Mouse (Mus musculus) heart, postnatal 0 days (tissue): ENCODE data around the gene Brd3. TPM values are rescaled to one million over a fixed set of nuclear protein-coding genes. Genes with fewer than 3 reads are reported as not detected.

Experiments
- ATAC-seq: fragments of 200-750 bp; cut with Nextera tagmentation; 2 replicates; pipeline ENCODE4 v1.8.0; 2017; ENCODE audit warnings: low read depth, moderate number of reproducible peaks, moderate library complexity; ENCODE audit not compliant: insufficient read depth
- DNase-seq: peaks from one replicate; pipeline ENCODE4 v3.0.0-alpha.2; 2016; ENCODE audit warnings: low spot score
- H3K27ac ChIP-seq: fragments of 300-500 bp; sonication (generic); 2 replicates; pipeline ENCODE4 v1.5.1; 2014; ENCODE audit warnings: low read depth, mild to moderate bottlenecking
- H3K27me3 ChIP-seq: fragments of 300-500 bp; sonication (generic); 2 replicates; pipeline ENCODE4 v1.6.1; 2014; ENCODE audit warnings: low read length, mixed read lengths; ENCODE audit not compliant: control insufficient read depth, insufficient read depth
- H3K36me3 ChIP-seq: fragments of 300-500 bp; sonication (generic); replicated peaks from 2 replicates; pipeline ENCODE4 v1.6.1; 2014; ENCODE audit warnings: low read length, mixed read lengths; ENCODE audit not compliant: control insufficient read depth, insufficient read depth
- H3K4me1 ChIP-seq: fragments of 300-500 bp; sonication (generic); 2 replicates; pipeline ENCODE4 v1.6.1; 2014; ENCODE audit warnings: antibody characterized with exemption; ENCODE audit not compliant: control insufficient read depth, insufficient read depth
- H3K4me2 ChIP-seq: fragments of 300-500 bp; sonication (generic); 2 replicates; pipeline ENCODE4 v1.6.1; 2014; ENCODE audit warnings: low read depth, mild to moderate bottlenecking, low read length, moderate library complexity
- H3K4me3 ChIP-seq: fragments of 300-500 bp; sonication (generic); 2 replicates; pipeline ENCODE4 v1.5.1; 2014; ENCODE audit warnings: low read depth, low read length
- H3K9ac ChIP-seq: fragments of 300-500 bp; sonication (generic); replicated peaks from 2 replicates; pipeline ENCODE4 v1.6.1; 2014; ENCODE audit warnings: low read depth, low read length, mixed read lengths
- H3K9me3 ChIP-seq: fragments of 300-500 bp; sonication (generic); replicated peaks from 2 replicates; pipeline ENCODE4 v1.6.1; 2016; ENCODE audit warnings: low read length; ENCODE audit not compliant: control insufficient read depth
- CTCF ChIP-seq: IDR thresholded peaks from 2 replicates; pipeline ENCODE4 v1.5.1; 2016; ENCODE audit warnings: antibody characterized with exemption, control low read depth, low read depth
- EP300 ChIP-seq: IDR thresholded peaks from 2 replicates; pipeline ENCODE4 v1.6.1; 2016; ENCODE audit warnings: antibody characterized with exemption, low read depth
- WGBS: fragments of 180-500 bp; shearing (Covaris S2); extraction: QIAGEN DNeasy Blood & Tissue Kit; methylation state at CpG from one replicate; pipeline ENCODE4 v1.1.7; 2014; 5-methylcytosine and 5-hydroxymethylcytosine counted together
- polyA plus RNA-seq: library from polyadenylated mRNA; unstranded; fragments of >200 nt; fragmentation: Nextera tagmentation; extraction: Ambion mirVana; gene quantifications from 2 replicates; pipeline ENCODE4 v1.2.1, GENCODE M21; 2015
- total RNA-seq: library from RNA; depleted of rRNA; stranded (reverse); fragments of >200 nt; gene quantifications from 2 replicates; pipeline ENCODE4 v1.2.3, GENCODE M21; 2014; ENCODE audit warnings: low replicate concordance

The Brd3 gene
- total and polyA plus RNA-seq, 2 experiments from 2014 or later, result 13.0 to 37.1 TPM

DNA sequence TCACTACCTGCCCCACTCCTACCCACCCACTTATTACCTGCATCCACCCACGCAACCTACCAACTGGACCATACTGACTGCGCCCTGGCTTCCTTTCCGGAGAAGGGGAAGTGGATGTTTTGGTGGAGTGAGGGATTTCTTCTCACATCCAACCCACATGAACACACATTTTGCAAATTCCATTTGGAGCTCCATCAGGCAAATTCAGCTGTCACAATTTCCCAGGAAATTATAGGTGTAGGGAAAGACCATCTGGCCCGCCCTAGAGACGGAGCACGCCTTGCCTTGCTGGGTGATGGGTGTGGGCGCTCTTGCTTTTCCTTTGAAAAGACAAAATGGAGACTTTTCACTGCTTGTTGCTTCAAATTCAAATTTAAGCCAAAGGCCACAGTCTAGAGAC is 76.8 kb downstream of the Brd3 start:
- H3K27ac ChIP-seq, result no peak overlapping the region
- TF ChIP-seq CTCF (no peak), EP300 (no peak)

DNA sequence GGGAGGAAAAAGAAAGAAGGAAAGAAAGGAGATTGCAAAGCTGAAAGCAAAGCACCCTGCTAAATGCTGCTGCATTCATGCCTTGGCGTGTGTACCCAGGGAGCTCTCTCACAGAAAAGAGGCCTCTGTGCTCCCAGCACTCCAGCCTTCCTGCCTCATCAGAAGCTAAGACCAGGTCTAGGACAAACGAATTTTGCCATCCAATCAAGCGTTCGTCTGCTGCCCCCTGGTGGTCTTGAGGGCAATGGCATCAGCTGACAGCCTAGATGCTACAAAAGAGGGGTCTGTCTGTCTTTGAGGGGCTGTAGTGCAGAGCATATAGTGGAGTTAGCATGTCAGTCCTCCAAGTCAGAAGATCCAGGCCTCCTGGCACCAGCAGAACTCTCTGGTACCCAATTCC is 79.4 kb downstream of the Brd3 start:
- TF ChIP-seq CTCF, result peak; percentile 99
- TF ChIP-seq EP300, result no peak
- no peaks in the 10 kb centered on the region for H3K36me3 ChIP-seq
- peak; percentile 65 for DNase-seq
- peaks cover 6% of the 10 kb centered on the region; the same call in 1 of the 2 replicates for H3K4me1 ChIP-seq
- H3K4me2 ChIP-seq, result no peak overlapping the region
- H3K27me3 ChIP-seq, result 0 out of 2 replicates have a peak, but pooled peaks cover 3% of the 10 kb centered on the region
- H3K9me3 ChIP-seq, result no peaks in the 10 kb centered on the region
- 0% methylated on average over 4 of the region's 4 CpGs for WGBS
- H3K4me3 ChIP-seq, result no peak overlapping the region
- ATAC-seq, result no peak
- no peak overlapping the region for H3K27ac ChIP-seq
- no peak overlapping the region for H3K9ac ChIP-seq

More for the DNA sequence above, 76.8 kb downstream of the Brd3 start:
- H3K4me2 ChIP-seq, result no peak overlapping the region
- ATAC-seq (no peak), DNase-seq (no peak)
- 91% methylated on average over 7 of the region's 7 CpGs for WGBS
- no peak overlapping the region for H3K9ac ChIP-seq
- H3K4me1 ChIP-seq, result peaks cover 6% of the 10 kb centered on the region
- no peaks in the 10 kb centered on the region for H3K36me3 ChIP-seq
- H3K4me3 ChIP-seq, result no peak overlapping the region
- 0 out of 2 replicates have a peak, but pooled peaks cover 3% of the 10 kb centered on the region for H3K27me3 ChIP-seq
- no peaks in the 10 kb centered on the region for H3K9me3 ChIP-seq

- Histone ChIP-seq H3K9ac (peak within 1 kb of the TSS; percentile 73), H3K4me2 (peak within 1 kb of the TSS; percentile 99), H3K4me1 (peaks cover 7% of the 10 kb centered on the region; the same call in 1 of the 2 replicates), H3K4me3 (peak within 1 kb of the TSS; percentile 91), H3K9me3 (no peaks in the 10 kb centered on the region), H3K27ac (peak within 1 kb of the TSS; percentile 73), H3K27me3 (0 out of 2 replicates have a peak, but pooled peaks cover 3% of the 10 kb centered on the region), H3K36me3 (no peaks in the 10 kb centered on the region)
- WGBS, result 1% methylated on average over 52 of the region's 58 CpGs
- peak; percentile 95 for ATAC-seq
- DNase-seq, result peak; percentile 91
- no peak for TF ChIP-seq CTCF
- TF ChIP-seq EP300, result no peak
These were observed 80.5 kb downstream of the Brd3 start, which contains the start of gene Vav2 for GRCm38 (mm10) chr2:27426855-27427457. TSS of gene Vav2 (minus strand) at chr2:27427033.

DNA sequence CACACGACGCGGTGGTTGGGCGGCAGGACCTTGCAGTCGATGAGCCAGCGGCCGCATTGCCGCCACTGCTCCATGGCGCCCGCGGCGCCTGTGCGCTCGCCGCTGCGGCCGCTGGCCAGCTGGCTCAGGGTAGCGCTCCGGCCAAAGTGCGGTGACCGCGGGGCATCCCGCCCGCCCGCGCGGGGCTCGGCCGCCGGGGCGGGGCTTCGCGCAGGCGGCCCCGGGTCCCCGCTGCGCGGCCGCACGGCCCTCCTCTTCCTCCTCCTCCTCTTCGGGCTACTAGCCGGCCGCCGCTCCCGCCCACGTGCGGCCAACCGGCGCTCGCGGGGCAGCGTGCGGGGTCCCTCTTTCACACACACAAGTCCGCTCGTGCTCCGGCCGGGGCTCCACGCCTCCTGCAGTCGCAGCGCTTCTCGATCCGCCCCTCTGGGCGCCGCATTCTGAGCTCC is 81.0 kb downstream of the Brd3 start:
- Histone ChIP-seq H3K4me3 (peak overlapping the region; percentile 91), H3K27ac (peak overlapping the region; percentile 73), H3K36me3 (no peaks in the 10 kb centered on the region), H3K4me2 (peak overlapping the region; percentile 99), H3K4me1 (peaks cover 12% of the 10 kb centered on the region), H3K27me3 (0 out of 2 replicates have a peak, but pooled peaks cover 3% of the 10 kb centered on the region), H3K9ac (peak overlapping the region; percentile 73), H3K9me3 (no peaks in the 10 kb centered on the region)
- ATAC-seq, result peak; percentile 47
- no peak for DNase-seq
- no peak for TF ChIP-seq CTCF
- no peak for TF ChIP-seq EP300
- 0% methylated on average over 39 of the region's 64 CpGs for WGBS

GRCm38 (mm10) chr2:27425751-27426405 is 81.6 kb downstream of the Brd3 start:
- 0 out of 2 replicates have a peak, but pooled peaks have one; percentile 2 for ATAC-seq
- H3K4me1 ChIP-seq, result peaks cover 17% of the 10 kb centered on the region
- no peaks in the 10 kb centered on the region for H3K9me3 ChIP-seq
- no peak for TF ChIP-seq CTCF
- 0 out of 2 replicates have a peak, but pooled peaks cover 3% of the 10 kb centered on the region for H3K27me3 ChIP-seq
- peak overlapping the region; percentile 73 for H3K27ac ChIP-seq
- 2% methylated on average over 55 of the region's 60 CpGs for WGBS
- H3K4me3 ChIP-seq, result peak overlapping the region; percentile 91
- H3K9ac ChIP-seq, result peak overlapping the region; percentile 73
- H3K36me3 ChIP-seq, result no peaks in the 10 kb centered on the region
- DNase-seq, result no peak
- H3K4me2 ChIP-seq, result peak overlapping the region; percentile 99
